Mouse (Mus musculus): ENCODE measurements around the gene Krt39. TPM values are rescaled to one million over a fixed set of nuclear protein-coding genes. Genes with fewer than 3 reads are reported as not detected.

Gene Krt39
- total and polyA plus RNA-seq, 2 experiments from 2014 or later: not detected

DNA sequence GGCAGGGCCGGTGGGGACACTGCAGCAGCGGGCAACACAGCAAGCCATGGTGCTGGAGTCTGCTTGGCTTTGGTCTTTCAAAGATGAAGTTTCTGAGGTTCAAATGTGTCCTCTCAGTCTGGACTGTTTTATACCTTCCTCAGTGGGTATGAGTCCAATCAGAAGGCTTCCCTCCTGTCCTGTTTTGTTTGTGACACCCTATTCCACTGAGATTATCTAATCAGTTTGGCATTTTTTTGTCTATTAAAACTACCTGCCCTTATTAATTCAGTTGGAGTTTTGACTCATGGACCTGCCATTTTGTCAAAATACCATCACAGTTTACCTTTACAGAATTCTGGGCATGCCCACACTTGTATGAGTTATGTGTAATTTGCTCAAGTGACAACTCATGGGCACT, 35.6 kb upstream of the Krt39 start, which contains the start of gene Krtap3-2:
Gene Krtap3-2, minus strand, starts transcription at position 101 of the 400 bp plus-strand sequence.
- no peak within 1 kb of the TSS for H3K9ac ChIP-seq (replicated peaks; ENCODE audit: low read depth, low read length)
- TF ChIP-seq CTCF (IDR thresholded peaks at IDR 0.05; ENCODE audit: low read depth): no peak
- no peak for TF ChIP-seq EP300 (IDR thresholded peaks at IDR 0.05; ENCODE audit: low read depth)
- no peaks in the 10 kb centered on the region for H3K4me1 ChIP-seq (ENCODE audit: control insufficient read depth, insufficient read depth)
- no peak within 1 kb of the TSS for H3K27ac ChIP-seq (ENCODE audit: low read depth)
- no peak within 1 kb of the TSS for H3K4me3 ChIP-seq (ENCODE audit: low read depth, low read length)
- H3K9me3 ChIP-seq (replicated peaks; ENCODE audit: control insufficient read depth, low read length): no peaks in the 10 kb centered on the region
- 49% methylated on average over 2 of the region's 2 CpGs for WGBS
- DNase-seq (ENCODE audit: low spot score) (no peak), ATAC-seq (ENCODE audit: insufficient read depth, low read depth) (no peak)
- no peak within 1 kb of the TSS for H3K4me2 ChIP-seq (ENCODE audit: low read depth, low read length)
- H3K27me3 ChIP-seq (ENCODE audit: control insufficient read depth, insufficient read depth, low read length): no peaks in the 10 kb centered on the region
- H3K36me3 ChIP-seq (replicated peaks; ENCODE audit: control insufficient read depth, insufficient read depth, low read length): no peaks in the 10 kb centered on the region

DNA sequence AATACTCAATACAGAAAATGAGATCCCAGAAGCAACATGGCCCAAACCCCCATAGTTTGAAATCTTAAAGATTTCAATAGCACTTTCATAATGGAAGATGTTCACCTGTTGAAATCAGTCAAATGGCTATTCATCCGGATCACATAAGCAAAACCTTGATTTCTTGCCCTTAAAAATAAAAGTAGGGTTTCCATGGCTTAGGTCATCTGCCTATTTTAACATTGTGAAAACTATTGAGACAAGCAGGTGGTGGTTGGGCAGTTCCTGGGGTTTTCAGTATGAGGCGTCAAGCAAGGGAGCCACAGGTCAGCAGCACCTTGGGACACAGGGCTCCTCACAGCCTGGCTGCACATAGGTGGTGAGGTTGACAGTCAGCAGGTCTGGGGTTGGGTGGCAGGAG, 35.1 kb upstream of the Krt39 start:
- 79% methylated on average over 2 of the region's 2 CpGs for WGBS
- H3K9me3 ChIP-seq (replicated peaks; ENCODE audit: control insufficient read depth, low read length): no peaks in the 10 kb centered on the region
- H3K4me3 ChIP-seq (ENCODE audit: low read depth, low read length): no peak overlapping the region
- H3K4me2 ChIP-seq (ENCODE audit: low read depth, low read length): no peak overlapping the region
- DNase-seq (ENCODE audit: low spot score) (no peak), ATAC-seq (ENCODE audit: insufficient read depth, low read depth) (no peak)
- H3K36me3 ChIP-seq (replicated peaks; ENCODE audit: control insufficient read depth, insufficient read depth, low read length): no peaks in the 10 kb centered on the region
- H3K4me1 ChIP-seq (ENCODE audit: control insufficient read depth, insufficient read depth): no peaks in the 10 kb centered on the region
- H3K9ac ChIP-seq (replicated peaks; ENCODE audit: low read depth, low read length): no peak overlapping the region
- no peak overlapping the region for H3K27ac ChIP-seq (ENCODE audit: low read depth)
- TF ChIP-seq CTCF (IDR thresholded peaks at IDR 0.05; ENCODE audit: low read depth) (no peak), EP300 (IDR thresholded peaks at IDR 0.05; ENCODE audit: low read depth) (no peak)
- H3K27me3 ChIP-seq (ENCODE audit: control insufficient read depth, insufficient read depth, low read length): no peaks in the 10 kb centered on the region

DNA sequence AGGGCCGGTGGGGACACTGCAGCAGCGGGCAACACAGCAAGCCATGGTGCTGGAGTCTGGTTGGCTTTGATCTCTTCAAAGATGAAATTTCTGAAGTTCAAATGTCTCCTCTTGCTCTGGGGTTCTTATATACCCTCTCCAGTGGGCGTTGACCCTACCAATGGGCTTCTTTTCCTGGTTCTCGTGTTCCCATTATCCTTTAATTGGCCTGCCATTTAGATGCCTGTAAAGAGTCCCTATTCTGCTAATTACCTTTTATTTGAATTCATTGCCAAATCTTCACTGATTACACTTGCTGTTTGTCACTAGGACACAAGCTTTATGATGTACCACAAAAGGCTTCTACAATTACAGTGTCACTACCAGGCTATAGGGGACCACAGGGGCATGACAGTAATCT, 29.6 kb upstream of the Krt39 start, which contains the start of gene Krtap3-3:
Gene Krtap3-3, minus strand, starts transcription at position 101 of the 400 bp plus-strand sequence.
- H3K9ac ChIP-seq (replicated peaks; ENCODE audit: low read depth, low read length): no peak within 1 kb of the TSS
- H3K36me3 ChIP-seq (replicated peaks; ENCODE audit: control insufficient read depth, insufficient read depth, low read length): no peaks in the 10 kb centered on the region
- no peaks in the 10 kb centered on the region for H3K27me3 ChIP-seq (ENCODE audit: control insufficient read depth, insufficient read depth, low read length)
- no peak within 1 kb of the TSS for H3K4me3 ChIP-seq (ENCODE audit: low read depth, low read length)
- no peaks in the 10 kb centered on the region for H3K4me1 ChIP-seq (ENCODE audit: control insufficient read depth, insufficient read depth)
- H3K27ac ChIP-seq (ENCODE audit: low read depth): no peak within 1 kb of the TSS
- no peak for TF ChIP-seq CTCF (IDR thresholded peaks at IDR 0.05; ENCODE audit: low read depth)
- no peak for TF ChIP-seq EP300 (IDR thresholded peaks at IDR 0.05; ENCODE audit: low read depth)
- no peak within 1 kb of the TSS for H3K4me2 ChIP-seq (ENCODE audit: low read depth, low read length)
- WGBS: 52% methylated on average over 3 of the region's 4 CpGs
- ATAC-seq (ENCODE audit: insufficient read depth, low read depth) (no peak), DNase-seq (ENCODE audit: low spot score) (no peak)
- 0 out of 2 replicates have a peak, but pooled peaks cover 4% of the 10 kb centered on the region for H3K9me3 ChIP-seq (replicated peaks; ENCODE audit: control insufficient read depth, low read length)

DNA sequence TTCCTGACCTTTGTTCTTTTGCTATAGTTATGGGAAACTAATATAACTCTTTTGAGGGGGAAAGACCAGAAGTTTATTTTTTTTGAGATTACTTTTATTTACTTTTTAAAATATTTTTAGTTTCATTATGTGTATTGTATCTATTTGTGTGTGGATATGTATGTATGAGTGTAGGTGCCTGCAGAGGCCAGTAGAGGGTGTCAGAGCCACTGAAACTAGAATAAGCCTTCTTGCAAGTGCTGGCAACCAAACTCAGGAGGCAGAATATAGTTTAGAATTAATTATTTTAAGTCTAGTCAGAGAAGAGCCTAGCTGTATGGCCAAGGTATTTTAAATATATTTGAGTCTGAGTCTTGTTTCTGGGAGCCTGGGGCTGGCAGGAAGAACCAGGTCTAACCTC, 26.8 kb upstream of the Krt39 start:
- DNase-seq (ENCODE audit: low spot score) (no peak), ATAC-seq (ENCODE audit: insufficient read depth, low read depth) (no peak)
- Histone ChIP-seq H3K27ac (ENCODE audit: low read depth) (no peak overlapping the region), H3K4me2 (ENCODE audit: low read depth, low read length) (no peak overlapping the region), H3K4me3 (ENCODE audit: low read depth, low read length) (no peak overlapping the region), H3K9me3 (replicated peaks; ENCODE audit: control insufficient read depth, low read length) (0 out of 2 replicates have a peak, but pooled peaks cover 4% of the 10 kb centered on the region), H3K4me1 (ENCODE audit: control insufficient read depth, insufficient read depth) (no peaks in the 10 kb centered on the region), H3K36me3 (replicated peaks; ENCODE audit: control insufficient read depth, insufficient read depth, low read length) (no peaks in the 10 kb centered on the region), H3K27me3 (ENCODE audit: control insufficient read depth, insufficient read depth, low read length) (no peaks in the 10 kb centered on the region), H3K9ac (replicated peaks; ENCODE audit: low read depth, low read length) (no peak overlapping the region)
- no peak for TF ChIP-seq CTCF (IDR thresholded peaks at IDR 0.05; ENCODE audit: low read depth)
- TF ChIP-seq EP300 (IDR thresholded peaks at IDR 0.05; ENCODE audit: low read depth): no peak

DNA sequence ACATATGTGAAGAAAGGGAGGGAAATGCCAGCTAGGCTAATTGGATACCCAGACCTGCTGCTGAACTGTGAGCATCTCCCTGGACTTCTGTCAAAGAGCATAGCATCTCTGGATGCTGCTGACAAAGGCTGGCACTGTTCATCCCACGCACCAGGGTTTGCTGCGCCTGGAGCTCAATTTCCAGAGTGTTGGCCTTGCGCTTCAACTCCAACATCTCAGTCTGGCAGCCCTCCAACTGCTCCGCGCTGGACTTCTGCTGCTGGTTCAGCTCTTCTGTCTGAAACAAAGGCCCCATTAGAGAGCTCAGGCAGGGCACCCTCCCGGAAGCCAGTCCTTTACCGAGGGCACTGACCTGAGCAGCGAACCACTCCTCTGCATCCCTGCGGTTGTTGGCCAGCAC, 18.6 kb upstream of the Krt39 start:
- Histone ChIP-seq H3K27me3 (ENCODE audit: control insufficient read depth, insufficient read depth, low read length) (no peaks in the 10 kb centered on the region), H3K9ac (replicated peaks; ENCODE audit: low read depth, low read length) (no peak overlapping the region), H3K9me3 (replicated peaks; ENCODE audit: control insufficient read depth, low read length) (no peaks in the 10 kb centered on the region), H3K4me1 (ENCODE audit: control insufficient read depth, insufficient read depth) (no peaks in the 10 kb centered on the region), H3K4me3 (ENCODE audit: low read depth, low read length) (no peak overlapping the region), H3K4me2 (ENCODE audit: low read depth, low read length) (no peak overlapping the region), H3K36me3 (replicated peaks; ENCODE audit: control insufficient read depth, insufficient read depth, low read length) (no peaks in the 10 kb centered on the region), H3K27ac (ENCODE audit: low read depth) (no peak overlapping the region)
- no peak for TF ChIP-seq CTCF (IDR thresholded peaks at IDR 0.05; ENCODE audit: low read depth)
- no peak for TF ChIP-seq EP300 (IDR thresholded peaks at IDR 0.05; ENCODE audit: low read depth)
- WGBS: 46% methylated on average over 9 of the region's 9 CpGs
- DNase-seq (ENCODE audit: low spot score) (no peak), ATAC-seq (ENCODE audit: insufficient read depth, low read depth) (no peak)

DNA sequence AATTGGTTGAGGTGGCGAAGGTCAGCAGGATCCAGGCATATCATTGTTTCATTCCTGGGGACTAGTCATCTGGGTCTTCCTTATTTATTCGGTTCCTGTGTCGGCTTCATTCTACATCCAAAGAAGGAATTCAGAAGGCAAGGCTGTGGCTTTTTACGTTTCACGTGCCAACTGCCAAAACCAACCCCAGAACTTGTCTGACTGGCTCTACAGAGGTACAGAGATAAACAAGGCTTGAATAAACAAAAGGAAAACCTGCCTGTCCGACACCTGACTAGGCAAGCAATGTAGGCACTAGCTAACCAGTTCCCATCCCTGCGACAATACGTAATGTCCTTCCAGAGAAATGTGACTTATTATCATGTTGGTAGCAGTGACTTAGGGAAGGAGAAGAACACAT, 7.0 kb downstream of the Krt39 start:
- no peak for DNase-seq (ENCODE audit: low spot score)
- no peak overlapping the region for H3K9ac ChIP-seq (replicated peaks; ENCODE audit: low read depth, low read length)
- TF ChIP-seq EP300 (IDR thresholded peaks at IDR 0.05; ENCODE audit: low read depth) (no peak), CTCF (IDR thresholded peaks at IDR 0.05; ENCODE audit: low read depth) (no peak)
- no peak overlapping the region for H3K27ac ChIP-seq (ENCODE audit: low read depth)
- H3K4me3 ChIP-seq (ENCODE audit: low read depth, low read length): no peak overlapping the region
- no peaks in the 10 kb centered on the region for H3K36me3 ChIP-seq (replicated peaks; ENCODE audit: control insufficient read depth, insufficient read depth, low read length)
- no peak for ATAC-seq (ENCODE audit: insufficient read depth, low read depth)
- H3K9me3 ChIP-seq (replicated peaks; ENCODE audit: control insufficient read depth, low read length): no peaks in the 10 kb centered on the region
- no peak overlapping the region for H3K4me2 ChIP-seq (ENCODE audit: low read depth, low read length)
- 77% methylated on average over 8 of the region's 8 CpGs for WGBS
- H3K27me3 ChIP-seq (ENCODE audit: control insufficient read depth, insufficient read depth, low read length): no peaks in the 10 kb centered on the region
- H3K4me1 ChIP-seq (ENCODE audit: control insufficient read depth, insufficient read depth): no peaks in the 10 kb centered on the region

All from heart, postnatal 0 days (tissue).